Mouse (Mus musculus) stomach, embryonic 16.5 days (tissue): ENCODE measurements around the gene Capza2. TPM values are rescaled to one million over a fixed set of nuclear protein-coding genes. Genes with fewer than 3 reads are reported as not detected.

Experiments
- ATAC-seq: fragments of 200-750 bp; cut with Nextera tagmentation; 2 replicates; pipeline ENCODE4 v1.8.0; 2017; ENCODE audit warnings: moderate number of reproducible peaks, moderate TSS enrichment; ENCODE audit not compliant: insufficient read depth, low FRiP score
- H3K27ac ChIP-seq: fragments of 300-500 bp; sonication (generic); 2 replicates; pipeline ENCODE4 v1.5.1; 2014; ENCODE audit warnings: low read length
- H3K27me3 ChIP-seq: fragments of 300-500 bp; sonication (generic); 2 replicates; pipeline ENCODE4 v1.6.1; 2014; ENCODE audit warnings: low read length, control low read depth, mixed read lengths; ENCODE audit not compliant: control insufficient read depth, insufficient read depth
- H3K36me3 ChIP-seq: fragments of 300-500 bp; sonication (generic); 2 replicates; pipeline ENCODE4 v1.6.1; 2014; ENCODE audit warnings: low read length; ENCODE audit not compliant: control insufficient read depth, insufficient read depth
- H3K4me1 ChIP-seq: fragments of 300-500 bp; sonication (generic); 2 replicates; pipeline ENCODE4 v1.6.1; 2014; ENCODE audit warnings: low read length, control low read depth, mixed read lengths; ENCODE audit not compliant: control insufficient read depth, insufficient read depth
- H3K4me2 ChIP-seq: fragments of 300-500 bp; sonication (generic); 2 replicates; pipeline ENCODE4 v1.6.1; 2014; ENCODE audit warnings: low read depth, low read length, mixed read lengths
- H3K4me3 ChIP-seq: fragments of 300-500 bp; sonication (generic); replicated peaks from 2 replicates; pipeline ENCODE4 v1.5.1; 2014; ENCODE audit warnings: mild to moderate bottlenecking, low read length
- H3K9ac ChIP-seq: fragments of 300-500 bp; sonication (generic); 2 replicates; pipeline ENCODE4 v1.6.1; 2014; ENCODE audit warnings: low read length
- H3K9me3 ChIP-seq: fragments of 300-500 bp; sonication (generic); replicated peaks from 2 replicates; pipeline ENCODE4 v1.6.1; 2016; ENCODE audit warnings: low read length, control low read depth; ENCODE audit not compliant: control insufficient read depth
- WGBS: fragments of 180-500 bp; shearing (Covaris S2); extraction: QIAGEN DNeasy Blood & Tissue Kit; methylation state at CpG from one replicate; pipeline ENCODE4 v1.1.7; 2014; 5-methylcytosine and 5-hydroxymethylcytosine counted together
- polyA plus RNA-seq: library from polyadenylated mRNA; unstranded; fragments of >200 nt; fragmentation: Nextera tagmentation; extraction: Ambion mirVana; gene quantifications from 2 replicates; pipeline ENCODE4 v1.2.1, GENCODE M21; 2015

Gene Capza2
- polyA plus RNA-seq, 1 experiment from 2014 or later = 241 TPM

GRCm38 (mm10) chr6:17636764-17637170, 733 bp downstream of the Capza2 start:
- Histone ChIP-seq H3K27me3 (no peaks in the 10 kb centered on the region), H3K9ac (peak overlapping the region; percentile 100), H3K36me3 (no peaks in the 10 kb centered on the region), H3K9me3 (0 out of 2 replicates have a peak, but pooled peaks cover 4% of the 10 kb centered on the region), H3K27ac (peak overlapping the region; percentile 96), H3K4me1 (peaks cover 6% of the 10 kb centered on the region; the same call in 1 of the 2 replicates), H3K4me2 (peak overlapping the region; percentile 83), H3K4me3 (peak overlapping the region; percentile 89)
- WGBS = under 1% methylated on average over 30 of the region's 45 CpGs
- peak; percentile 97 for ATAC-seq

DNA sequence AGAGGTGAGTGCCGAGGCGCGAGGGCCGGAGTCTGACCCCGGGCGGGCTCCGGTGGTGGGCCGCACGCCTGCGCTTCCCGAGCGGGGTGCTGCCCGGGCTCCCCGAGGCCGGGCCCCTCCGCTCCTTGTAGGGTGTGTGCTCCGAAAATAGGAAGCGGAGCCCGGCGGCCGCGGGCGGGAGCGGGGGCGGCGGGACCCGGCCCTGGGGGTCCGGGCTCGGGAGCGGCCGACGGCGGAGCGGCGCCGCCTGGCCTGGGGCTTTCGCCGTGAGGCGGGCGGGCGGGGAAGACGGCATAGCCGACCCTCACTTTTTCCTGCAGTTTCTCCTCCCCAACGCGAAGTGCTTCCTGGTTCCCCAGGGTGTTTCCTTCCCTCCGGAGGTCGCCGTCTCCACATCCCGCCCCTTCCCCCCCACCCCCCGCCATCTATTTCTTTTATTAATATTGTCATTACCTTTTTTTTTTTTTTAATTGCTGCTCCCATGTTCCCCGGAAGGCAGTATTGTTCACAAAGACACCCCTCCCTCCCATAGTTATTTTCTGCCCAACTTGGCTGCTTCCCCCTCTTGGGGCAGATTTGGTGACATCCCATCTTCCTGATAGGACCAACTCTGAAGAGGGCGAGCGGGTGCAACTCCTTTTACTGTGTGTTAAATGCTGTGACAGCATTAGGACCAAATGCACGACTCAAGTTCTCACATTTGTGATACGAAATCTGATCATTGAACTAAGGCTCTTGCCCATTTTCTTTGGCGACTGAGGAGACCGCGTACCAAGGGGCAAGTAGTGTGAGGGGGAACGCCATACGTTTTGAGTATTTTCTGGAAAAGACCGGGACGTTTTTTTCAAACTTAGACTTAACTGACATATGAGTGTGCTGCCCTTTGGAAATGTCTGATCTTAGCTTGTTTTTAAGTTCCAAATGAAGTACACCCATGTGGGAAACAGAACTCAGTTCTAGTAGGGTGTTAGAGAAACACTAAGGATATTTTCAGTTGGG, 1.5 kb downstream of the Capza2 start:
- ATAC-seq = peak; percentile 83

DNA sequence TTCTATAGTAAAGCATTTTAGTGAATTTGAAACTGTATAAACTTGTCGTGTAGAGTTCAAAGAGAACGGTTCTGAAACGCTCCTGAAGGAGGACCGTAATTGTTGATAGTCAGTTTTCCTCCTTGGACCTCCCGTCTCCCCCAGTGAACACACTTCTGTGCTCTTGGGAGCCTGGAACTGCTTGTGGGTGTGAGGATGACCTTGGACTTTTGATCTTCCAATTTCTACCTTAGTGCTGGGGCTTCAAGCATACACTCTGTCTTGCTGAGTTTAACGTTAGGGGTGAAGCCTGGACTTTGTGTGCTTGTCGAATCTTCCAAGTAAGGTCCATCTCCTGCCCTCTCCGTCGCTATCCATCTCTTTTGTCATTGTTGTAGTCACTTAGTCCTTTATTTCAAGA, 4.0 kb downstream of the Capza2 start:
- 83% methylated on average over 9 of the region's 9 CpGs for WGBS
- H3K4me2 ChIP-seq = no peak overlapping the region
- H3K9me3 ChIP-seq = 0 out of 2 replicates have a peak, but pooled peaks cover 4% of the 10 kb centered on the region
- H3K4me3 ChIP-seq = no peak overlapping the region
- no peak overlapping the region for H3K9ac ChIP-seq
- peaks cover 13% of the 10 kb centered on the region; the same call in 1 of the 2 replicates for H3K4me1 ChIP-seq
- no peaks in the 10 kb centered on the region for H3K27me3 ChIP-seq
- H3K36me3 ChIP-seq = no peaks in the 10 kb centered on the region
- no peak overlapping the region for H3K27ac ChIP-seq
- no peak for ATAC-seq

More for the DNA sequence above, 1.5 kb downstream of the Capza2 start:
- Histone ChIP-seq H3K4me3 (peak overlapping the region; percentile 89), H3K4me1 (peaks cover 9% of the 10 kb centered on the region; the same call in 1 of the 2 replicates), H3K4me2 (peak overlapping the region; percentile 83), H3K9me3 (0 out of 2 replicates have a peak, but pooled peaks cover 4% of the 10 kb centered on the region), H3K36me3 (no peaks in the 10 kb centered on the region), H3K27me3 (no peaks in the 10 kb centered on the region), H3K27ac (peak overlapping the region; percentile 96), H3K9ac (peak overlapping the region; percentile 100)
- WGBS = under 1% methylated on average over 29 of the region's 62 CpGs

- ATAC-seq = no peak
- Histone ChIP-seq H3K4me2 (no peak overlapping the region), H3K36me3 (no peaks in the 10 kb centered on the region), H3K9me3 (0 out of 2 replicates have a peak, but pooled peaks cover 4% of the 10 kb centered on the region), H3K4me1 (peaks cover 24% of the 10 kb centered on the region), H3K27me3 (no peaks in the 10 kb centered on the region), H3K27ac (no peak overlapping the region), H3K9ac (no peak overlapping the region), H3K4me3 (no peak overlapping the region)
- 59% methylated on average over 3 of the region's 3 CpGs for WGBS
Observed at GRCm38 (mm10) chr6:17642739-17643138, 6.7 kb downstream of the Capza2 start.

- H3K9ac ChIP-seq = no peak overlapping the region
- no peaks in the 10 kb centered on the region for H3K36me3 ChIP-seq
- 30% methylated on average over 3 of the region's 3 CpGs for WGBS
- H3K4me2 ChIP-seq = no peak overlapping the region
- H3K9me3 ChIP-seq = no peaks in the 10 kb centered on the region
- H3K4me1 ChIP-seq = peaks cover 17% of the 10 kb centered on the region
- ATAC-seq = no peak
- H3K4me3 ChIP-seq = no peak overlapping the region
- no peaks in the 10 kb centered on the region for H3K27me3 ChIP-seq
- H3K27ac ChIP-seq = no peak overlapping the region
Observed at GRCm38 (mm10) chr6:17646107-17646506, 10.1 kb downstream of the Capza2 start.

GRCm38 (mm10) chr6:17652132-17652531, 16.1 kb downstream of the Capza2 start:
- Histone ChIP-seq H3K4me3 (no peak overlapping the region), H3K36me3 (no peaks in the 10 kb centered on the region), H3K9ac (no peak overlapping the region), H3K4me2 (no peak overlapping the region), H3K9me3 (no peaks in the 10 kb centered on the region), H3K27me3 (no peaks in the 10 kb centered on the region), H3K27ac (no peak overlapping the region), H3K4me1 (no peaks in the 10 kb centered on the region)
- whole genome bisulfite sequencing = 74% methylated on average over 2 of the region's 2 CpGs
- no peak for ATAC-seq

DNA sequence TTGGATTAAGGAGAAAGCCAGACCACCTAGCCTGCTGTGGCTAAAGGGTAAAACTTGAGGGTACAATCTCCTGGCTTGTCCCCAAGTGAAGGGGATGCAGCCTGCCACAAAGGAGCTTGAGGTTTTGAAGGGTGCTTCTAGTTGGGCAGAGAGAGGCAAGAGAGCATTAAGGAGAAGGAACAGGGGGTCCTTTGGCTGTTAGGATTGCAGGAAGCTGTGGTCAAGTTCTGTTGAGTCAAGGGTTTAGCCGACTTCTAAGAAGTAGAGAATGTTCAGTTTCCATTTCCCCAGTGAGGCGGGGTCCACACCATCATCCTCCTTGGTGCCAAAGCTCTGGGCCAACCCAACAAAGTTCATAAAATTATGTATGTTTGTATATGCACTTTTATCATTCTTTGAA, 19.0 kb downstream of the Capza2 start:
- Histone ChIP-seq H3K4me1 (no peaks in the 10 kb centered on the region), H3K4me2 (no peak overlapping the region), H3K27ac (no peak overlapping the region), H3K9me3 (no peaks in the 10 kb centered on the region), H3K36me3 (0 out of 2 replicates have a peak, but pooled peaks cover 2% of the 10 kb centered on the region), H3K4me3 (no peak overlapping the region), H3K27me3 (no peaks in the 10 kb centered on the region), H3K9ac (no peak overlapping the region)
- 83% methylated on average over 2 of the region's 2 CpGs for WGBS
- no peak for ATAC-seq

- Histone ChIP-seq H3K4me1 (no peaks in the 10 kb centered on the region), H3K4me2 (no peak overlapping the region), H3K36me3 (peaks cover 10% of the 10 kb centered on the region; the same call in 1 of the 2 replicates), H3K4me3 (no peak overlapping the region), H3K27ac (no peak overlapping the region), H3K9me3 (no peaks in the 10 kb centered on the region), H3K27me3 (no peaks in the 10 kb centered on the region), H3K9ac (no peak overlapping the region)
- 83% methylated on average over 1 of the region's 1 CpGs for WGBS
- ATAC-seq = no peak
Observed at GRCm38 (mm10) chr6:17657308-17657707, 21.3 kb downstream of the Capza2 start.

DNA sequence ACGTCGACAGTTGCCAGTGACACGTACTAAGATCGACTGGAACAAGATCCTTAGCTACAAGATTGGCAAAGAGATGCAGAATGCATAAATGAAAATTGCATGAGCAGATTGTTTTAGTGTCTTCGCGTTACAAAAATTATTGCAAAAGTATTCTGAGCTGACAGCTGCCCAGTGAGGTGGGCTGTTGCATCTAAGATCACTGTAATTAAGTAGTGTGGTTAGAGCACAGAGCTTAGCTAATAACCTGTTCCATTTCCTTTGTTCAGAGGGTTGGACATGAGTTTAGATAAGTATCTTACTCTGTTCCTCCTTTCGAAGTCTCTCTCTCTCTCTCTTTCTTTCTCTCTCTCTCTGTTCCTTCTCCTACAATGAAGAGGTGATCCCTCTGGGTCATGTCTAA, 29.3 kb downstream of the Capza2 start:
- ATAC-seq = no peak
- H3K9me3 ChIP-seq = no peaks in the 10 kb centered on the region
- H3K4me2 ChIP-seq = no peak overlapping the region
- no peak overlapping the region for H3K9ac ChIP-seq
- H3K4me3 ChIP-seq = no peak overlapping the region
- peaks cover 15% of the 10 kb centered on the region for H3K36me3 ChIP-seq
- H3K27me3 ChIP-seq = no peaks in the 10 kb centered on the region
- H3K27ac ChIP-seq = no peak overlapping the region
- H3K4me1 ChIP-seq = no peaks in the 10 kb centered on the region
- WGBS = 93% methylated on average over 7 of the region's 7 CpGs
